Mouse (Mus musculus) CH12.LX (cell line): ENCODE results near the gene Mcm5. TPM values are rescaled to one million over a fixed set of nuclear protein-coding genes. Genes with fewer than 3 reads are reported as not detected.

Experiments used
- DNase-seq: peaks from one replicate; pipeline ENCODE4 v3.0.0-alpha.2; 2013; ENCODE audit errors: extremely low read depth
- H3K27ac ChIP-seq: 2 replicates; pipeline ENCODE4 v1.5.1; 2012; ENCODE audit warnings: low read depth, mild to moderate bottlenecking, control low read depth, moderate library complexity; ENCODE audit not compliant: insufficient read depth
- H3K27me3 ChIP-seq: replicated peaks from 2 replicates; pipeline ENCODE3; 2012; ENCODE audit warnings: inconsistent platforms
- H3K36me3 ChIP-seq, 2 experiments: replicated peaks in 1 of 2; 2 replicates each; pipeline versions ENCODE3 to v1.6.1; 2012; ENCODE audit warnings: inconsistent platforms in 1 of 2, low read length in 1 of 2, mild to moderate bottlenecking in 1 of 2, mixed read lengths in 1 of 2, moderate library complexity in 1 of 2; ENCODE audit not compliant: control insufficient read depth in 1 of 2, insufficient read depth in 1 of 2
- H3K4me1 ChIP-seq, 2 experiments: 2 replicates each; pipeline ENCODE4 v1.6.1; 2012; ENCODE audit warnings: inconsistent platforms in 1 of 2, moderate library complexity in 1 of 2; ENCODE audit not compliant: insufficient read depth in 2 of 2, control insufficient read depth in 1 of 2
- H3K4me2 ChIP-seq: 2 replicates; pipeline ENCODE4 v1.6.1; 2012; ENCODE audit warnings: low read depth, mild to moderate bottlenecking, control low read depth; ENCODE audit not compliant: poor library complexity, insufficient read depth, severe bottlenecking
- H3K4me3 ChIP-seq, 3 experiments: fragments of 150-350 bp in 1 of 3; sonication (generic) in 1 of 3; replicated peaks in 1 of 3; 2 replicates each; pipeline versions ENCODE3 to v1.5.1; 2011 to 2012; ENCODE audit warnings: low read depth in 2 of 3, low read length in 2 of 3, mild to moderate bottlenecking in 2 of 3, moderate library complexity in 2 of 3, control low read depth in 1 of 3, improper control_type of control experiment in 1 of 3, inconsistent platforms in 1 of 3, mixed read lengths in 1 of 3; ENCODE audit not compliant: poor library complexity in 1 of 3
- H3K79me2 ChIP-seq: replicated peaks from 2 replicates; pipeline ENCODE4 v1.6.1; 2012; ENCODE audit warnings: mild to moderate bottlenecking, moderate library complexity; ENCODE audit not compliant: control insufficient read depth, poor library complexity, insufficient read depth, severe bottlenecking; ENCODE audit errors: extremely low read depth
- H3K9ac ChIP-seq: 2 replicates; pipeline ENCODE4 v1.6.1; 2012; ENCODE audit warnings: low read depth, mild to moderate bottlenecking, control low read depth, moderate library complexity; ENCODE audit not compliant: insufficient read depth
- H3K9me3 ChIP-seq: replicated peaks from 2 replicates; pipeline ENCODE3; 2012; ENCODE audit warnings: low read length, inconsistent platforms, mixed read lengths
- CHD1 ChIP-seq: IDR thresholded peaks from 2 replicates; pipeline ENCODE4 v1.6.1; 2012; ENCODE audit warnings: low read depth, low read length, improper control_type of control experiment, inconsistent platforms
- CHD2 ChIP-seq: IDR thresholded peaks from 2 replicates; pipeline ENCODE4 v1.6.1; 2011; ENCODE audit warnings: low read length, improper control_type of control experiment
- CTCF ChIP-seq, 2 experiments: IDR thresholded peaks in 1 of 2; conservative IDR thresholded peaks in 1 of 2; 2 replicates each; pipeline ENCODE4 v1.5.1; 2011 to 2012; ENCODE audit warnings: low read depth in 2 of 2, low read length in 2 of 2, improper control_type of control experiment in 1 of 2, inconsistent platforms in 1 of 2, mild to moderate bottlenecking in 1 of 2, moderate library complexity in 1 of 2
- E2F4 ChIP-seq: IDR thresholded peaks from 2 replicates; pipeline ENCODE4 v1.6.1; 2011; ENCODE audit warnings: low read depth, low read length, improper control_type of control experiment; ENCODE audit not compliant: insufficient replicate concordance
- EP300 ChIP-seq: IDR thresholded peaks from 2 replicates; pipeline ENCODE4 v1.6.1; 2011; ENCODE audit warnings: low read length, improper control_type of control experiment
- ETS1 ChIP-seq: conservative IDR thresholded peaks from 2 replicates; pipeline ENCODE4 v1.6.1; 2012; ENCODE audit warnings: low read depth, mild to moderate bottlenecking, inconsistent platforms, low read length, improper control_type of control experiment, moderate library complexity
- GABPA ChIP-seq: IDR thresholded peaks from 2 replicates; pipeline ENCODE4 v1.6.1; 2012; ENCODE audit warnings: low read depth, low read length, improper control_type of control experiment, inconsistent platforms; ENCODE audit not compliant: insufficient replicate concordance
- JUN ChIP-seq: IDR thresholded peaks from 2 replicates; pipeline ENCODE4 v1.6.1; 2011; ENCODE audit warnings: low read depth, mild to moderate bottlenecking, low read length, improper control_type of control experiment, moderate library complexity; ENCODE audit not compliant: insufficient read depth
- MAFK ChIP-seq: IDR thresholded peaks from 2 replicates; pipeline ENCODE4 v1.6.1; 2011; ENCODE audit warnings: low read length, improper control_type of control experiment; ENCODE audit not compliant: insufficient replicate concordance
- MAX ChIP-seq: IDR thresholded peaks from 2 replicates; pipeline ENCODE4 v1.6.1; 2011; ENCODE audit warnings: low read length, improper control_type of control experiment
- MAZ ChIP-seq: IDR thresholded peaks from 2 replicates; pipeline ENCODE4 v1.6.1; 2012; ENCODE audit warnings: low read depth, mild to moderate bottlenecking, inconsistent platforms, low read length, improper control_type of control experiment, moderate library complexity
- MEF2A ChIP-seq: IDR thresholded peaks from 2 replicates; pipeline ENCODE4 v1.6.1; 2014; ENCODE audit warnings: low read depth, mild to moderate bottlenecking, inconsistent platforms, low read length, improper control_type of control experiment, borderline replicate concordance
- MYC ChIP-seq: IDR thresholded peaks from 2 replicates; pipeline ENCODE4 v1.6.1; 2011; ENCODE audit warnings: low read depth, mild to moderate bottlenecking, improper control_type of control experiment, low read length
- NELFE ChIP-seq: IDR thresholded peaks from 2 replicates; pipeline ENCODE4 v1.6.1; 2011; ENCODE audit warnings: low read depth, low read length, improper control_type of control experiment
- PAX5 ChIP-seq: IDR thresholded peaks from 2 replicates; pipeline ENCODE4 v1.6.1; 2012; ENCODE audit warnings: low read length, inconsistent platforms, mixed read lengths
- POLR2A ChIP-seq: IDR thresholded peaks from 2 replicates; pipeline ENCODE4 v1.6.1; 2011; ENCODE audit warnings: low read depth, mild to moderate bottlenecking, improper control_type of control experiment, low read length
- SIN3A ChIP-seq: IDR thresholded peaks from 2 replicates; pipeline ENCODE4 v1.6.1; 2012; ENCODE audit warnings: low read length, improper control_type of control experiment, inconsistent platforms
- TCF12 ChIP-seq: IDR thresholded peaks from 2 replicates; pipeline ENCODE4 v1.6.1; 2014; ENCODE audit warnings: low read depth, mild to moderate bottlenecking, inconsistent platforms, low read length, improper control_type of control experiment
- UBTF ChIP-seq: IDR thresholded peaks from 2 replicates; pipeline ENCODE4 v1.6.1; 2012; ENCODE audit warnings: low read depth, mild to moderate bottlenecking, inconsistent platforms, low read length, improper control_type of control experiment, moderate library complexity
- USF2 ChIP-seq: conservative IDR thresholded peaks from 2 replicates; pipeline ENCODE4 v1.6.1; 2011; ENCODE audit warnings: low read depth, low read length, improper control_type of control experiment
- ZMIZ1 ChIP-seq: IDR thresholded peaks from 2 replicates; pipeline ENCODE4 v1.6.1; 2012; ENCODE audit warnings: low read depth, mild to moderate bottlenecking, inconsistent platforms, low read length, improper control_type of control experiment
- dilution Hi-C: fragments of 300-500 bp; cut with MboI; formaldehyde crosslinking; loops from 2 replicates; pipeline ENCODE4 v1.14.3; 2020; ENCODE audit warnings: low sequenced_read_pairs; ENCODE audit not compliant: extremely low pct_unique_long_range_greater_than_20kb, extremely low pct_ligation_motif_present
- in situ Hi-C: fragments of 300-500 bp; cut with MboI; formaldehyde crosslinking; loops from 3 replicates; pipeline ENCODE4 v1.14.3; 2019; ENCODE audit warnings: low sequenced_read_pairs, low pct_ligation_motif_present, low pct_unique_long_range_greater_than_20kb, mixed read lengths
- polyA plus RNA-seq: library from polyadenylated mRNA; unstranded; fragments of >175 nt; gene quantifications from 2 replicates; pipeline ENCODE4 v1.2.1, GENCODE M21; 2012; ENCODE audit warnings: low read depth; ENCODE audit not compliant: insufficient read length
- total RNA-seq, 2 experiments: library from RNA; depleted of rRNA; stranded (reverse); fragments of 300-350 nt in 1 of 2; fragments of >200 nt in 1 of 2; gene quantifications; 2 replicates each; pipeline ENCODE4 v1.2.3; 2012 to 2014

The Mcm5 gene
- total and polyA plus RNA-seq, 3 experiments, result 259 to 332 (median 282) TPM

DNA sequence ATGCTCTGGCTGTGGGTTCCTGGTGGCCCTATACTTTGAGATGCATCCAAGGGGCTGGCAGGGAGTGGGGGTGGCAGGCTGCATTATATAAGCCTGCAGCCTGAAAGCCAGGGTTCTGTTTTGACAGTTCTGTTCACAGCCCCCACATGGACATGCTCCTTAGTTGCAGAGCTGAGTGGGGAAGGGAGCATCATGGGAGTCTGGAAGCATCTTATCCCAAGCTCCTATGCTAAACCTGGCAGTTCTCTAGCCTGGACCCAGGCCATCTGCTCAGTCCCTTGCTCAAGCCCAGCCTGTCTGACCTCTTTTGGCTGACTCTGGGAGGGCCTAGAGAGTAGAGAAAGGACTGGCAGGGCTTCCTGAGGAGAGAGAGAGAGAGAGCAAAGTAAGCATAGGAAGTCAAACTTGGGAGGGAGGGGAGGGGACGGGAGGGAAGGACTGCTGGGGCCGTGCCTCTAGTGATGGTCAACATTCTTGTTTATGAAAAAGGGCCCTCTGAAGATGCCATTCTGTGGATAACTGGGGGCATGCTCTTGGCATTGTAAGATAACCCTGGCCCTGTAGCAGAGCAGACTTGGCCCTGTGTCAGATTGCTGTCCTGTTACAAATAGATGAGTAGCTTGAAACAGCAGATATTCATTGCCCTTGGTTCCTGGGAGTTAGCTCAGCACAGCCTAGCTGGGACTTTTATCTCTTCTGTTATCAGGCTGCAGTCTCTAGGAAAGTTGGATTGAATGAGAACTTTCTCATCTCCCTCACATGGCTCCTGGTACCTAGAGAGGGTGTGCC is 25.4 kb downstream of the Mcm5 start:
- H3K27ac ChIP-seq, result no peak overlapping the region
- no peaks in the 10 kb centered on the region for H3K4me1 ChIP-seq
- no peak for DNase-seq
- no peak overlapping the region for H3K4me3 ChIP-seq
- H3K27me3 ChIP-seq, result no peaks in the 10 kb centered on the region
- dilution Hi-C loops (no loop called here), in situ Hi-C loops (loop anchor here (25.0 kb wide), 1 partner anchor 103 kb away; no protein-coding TSS in a partner anchor)
- no peak overlapping the region for H3K4me2 ChIP-seq
- H3K9me3 ChIP-seq, result no peaks in the 10 kb centered on the region
- TF ChIP-seq GABPA (no peak), TCF12 (no peak), MAFK (no peak), ZMIZ1 (no peak; the same call in 1 of the 2 replicates), E2F4 (no peak), MAZ (no peak), USF2 (no peak), POLR2A (no peak), CHD2 (no peak), MEF2A (no peak), MYC (no peak), NELFE (no peak), EP300 (no peak), ETS1 (no peak), PAX5 (no peak), JUN (no peak), SIN3A (no peak), MAX (no peak), UBTF (no peak), CTCF (conservative IDR thresholded peaks at IDR 0.05 in 1 of 2, IDR thresholded peaks at IDR 0.05 in 1 of 2; ENCODE audit: low read depth in 2 of 2, low read length in 2 of 2) (no peak)
- no peak overlapping the region for H3K9ac ChIP-seq
- H3K36me3 ChIP-seq, result peaks cover 10 to 59% of the 10 kb centered on the region in 2 experiments
- no peaks in the 10 kb centered on the region for H3K79me2 ChIP-seq

DNA sequence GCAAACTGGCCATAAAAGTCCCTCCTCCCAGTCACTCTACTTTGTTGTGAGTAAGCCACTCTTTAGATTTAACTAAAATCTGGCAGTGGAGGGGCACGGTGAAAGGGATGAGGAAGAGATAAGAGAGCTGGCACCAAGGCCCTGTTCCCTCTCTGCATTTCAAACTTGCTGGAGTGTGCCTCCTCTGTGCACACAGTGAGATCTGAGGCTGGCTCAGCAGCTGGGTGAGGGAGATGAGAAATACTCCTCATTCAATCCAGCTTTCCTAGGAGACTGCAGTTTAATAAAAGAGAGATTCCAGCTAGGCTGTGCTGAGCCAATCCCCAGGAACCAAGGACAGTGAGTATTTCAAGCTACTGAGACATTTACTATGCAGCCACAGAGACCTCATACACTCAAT is 26.4 kb downstream of the Mcm5 start:
- H3K4me2 ChIP-seq, result no peak overlapping the region
- in situ Hi-C loops, result loop anchor here (25.0 kb wide), 1 partner anchor 102 kb away; no protein-coding TSS in a partner anchor
- no peaks in the 10 kb centered on the region for H3K27me3 ChIP-seq
- no peak for DNase-seq
- TF ChIP-seq SIN3A (no peak), CHD1 (no peak), E2F4 (no peak), JUN (no peak)
- H3K9me3 ChIP-seq, result no peaks in the 10 kb centered on the region
- dilution Hi-C loops, result no loop called here
- H3K4me1 ChIP-seq, result no peaks in the 10 kb centered on the region
- H3K36me3 ChIP-seq, result peaks cover 5 to 50% of the 10 kb centered on the region in 2 experiments
- H3K4me3 ChIP-seq, result no peak overlapping the region
- H3K79me2 ChIP-seq, result no peaks in the 10 kb centered on the region
- H3K9ac ChIP-seq, result no peak overlapping the region
- no peak overlapping the region for H3K27ac ChIP-seq
